Comparison of ENCODE assay signal across 15 mouse cellular contexts in genomic region chr19:37210457-37210856, GRCm38 (mm10).
"Had no signal": no experiment of that assay in that cellular context is flagged by ENCODE, and none has a peak within 500 bp of the region (broad histone marks: within the 10 kb centered on the region; RNA-seq: fewer than 3 reads in every experiment).

No protein-coding gene starts in this region.

- DNase-seq: kidney, adult 2 months; kidney, postnatal 14 days; lung, adult 2 months; lung, postnatal 4 days; right cerebral cortex, postnatal 4 days; spleen, adult 18-20 months; thymus, adult 18-20 months; thymus, postnatal 25 days had no signal

- ATAC-seq: midbrain, embryonic 16.5 days had no signal

- H3K4me3 ChIP-seq: kidney, embryonic 15.5 days; left cerebral cortex, adult 2 months; limb, embryonic 10.5 days; neural tube, embryonic 13.5 days had no signal

- H3K27me3 ChIP-seq: kidney, embryonic 15.5 days; midbrain, embryonic 12.5 days; neural tube, embryonic 13.5 days had no signal

- H3K9ac ChIP-seq: kidney, embryonic 15.5 days; midbrain, embryonic 12.5 days; neural tube, embryonic 13.5 days had no signal

- H3K9me3 ChIP-seq: kidney, embryonic 15.5 days; limb, embryonic 10.5 days; megakaryocyte, embryonic 14.5 days; midbrain, embryonic 12.5 days; neural tube, embryonic 13.5 days had no signal

- H3K27ac ChIP-seq: kidney, embryonic 15.5 days; left cerebral cortex, adult 2 months; limb, embryonic 10.5 days; midbrain, embryonic 12.5 days; neural tube, embryonic 13.5 days had no signal
